Mouse (Mus musculus): Measurements from ENCODE around the gene Gstp3.
A peak's percentile ranks its signal among the peaks of the same experiment; 100 is the strongest.

DNA sequence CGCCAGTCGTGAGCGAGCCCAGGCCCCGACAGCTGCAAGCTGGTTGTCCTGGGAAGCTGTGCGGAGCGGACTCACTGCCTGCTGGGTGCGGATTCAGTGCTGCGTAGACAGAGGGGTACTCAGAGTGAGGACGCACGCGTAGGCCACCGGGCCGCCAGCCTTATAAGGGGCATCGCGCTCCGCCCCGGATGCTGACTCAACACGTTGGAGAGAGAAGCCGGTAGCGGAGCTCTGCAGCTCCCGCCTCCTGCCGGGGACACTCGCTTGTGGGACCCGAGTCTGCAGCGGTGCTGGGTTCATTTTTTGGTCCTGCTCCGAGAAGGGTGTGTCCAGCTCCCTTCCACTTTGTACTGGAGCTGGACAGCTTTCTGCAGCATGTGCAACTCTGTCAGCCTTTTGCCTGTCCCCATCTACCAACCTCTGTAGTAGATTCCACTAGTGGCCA lies 21.6 kb downstream of the Gstp3 start, which contains the start of gene Gstp1:
- TF ChIP-seq CTCF (IDR thresholded peaks at IDR 0.05; ENCODE audit: control insufficient read depth, insufficient read depth, insufficient replicate concordance, low read depth, low read length) (no peak), POLR2A (IDR thresholded peaks at IDR 0.05; ENCODE audit: control insufficient read depth, low read depth, low read length) (peak; percentile 90)

All from testis, adult 2 months (tissue).